Mouse (Mus musculus) frontal cortex, postnatal 36 days (tissue): ENCODE data around the gene Krt33a.

Experiments used
- DNase-seq, 2 experiments: peaks; one replicate each; pipeline ENCODE4 v3.0.0; 2022; ENCODE audit warnings: low spot score in 2 of 2

Krt33a gene

GRCm38 (mm10) chr11:99986180-99986647 is 29.8 kb downstream of the Krt33a start, which contains the start of gene Krtap16-1:
Krtap16-1 (minus strand) TSS chr11:99986597.
- no peak for DNase-seq

DNA sequence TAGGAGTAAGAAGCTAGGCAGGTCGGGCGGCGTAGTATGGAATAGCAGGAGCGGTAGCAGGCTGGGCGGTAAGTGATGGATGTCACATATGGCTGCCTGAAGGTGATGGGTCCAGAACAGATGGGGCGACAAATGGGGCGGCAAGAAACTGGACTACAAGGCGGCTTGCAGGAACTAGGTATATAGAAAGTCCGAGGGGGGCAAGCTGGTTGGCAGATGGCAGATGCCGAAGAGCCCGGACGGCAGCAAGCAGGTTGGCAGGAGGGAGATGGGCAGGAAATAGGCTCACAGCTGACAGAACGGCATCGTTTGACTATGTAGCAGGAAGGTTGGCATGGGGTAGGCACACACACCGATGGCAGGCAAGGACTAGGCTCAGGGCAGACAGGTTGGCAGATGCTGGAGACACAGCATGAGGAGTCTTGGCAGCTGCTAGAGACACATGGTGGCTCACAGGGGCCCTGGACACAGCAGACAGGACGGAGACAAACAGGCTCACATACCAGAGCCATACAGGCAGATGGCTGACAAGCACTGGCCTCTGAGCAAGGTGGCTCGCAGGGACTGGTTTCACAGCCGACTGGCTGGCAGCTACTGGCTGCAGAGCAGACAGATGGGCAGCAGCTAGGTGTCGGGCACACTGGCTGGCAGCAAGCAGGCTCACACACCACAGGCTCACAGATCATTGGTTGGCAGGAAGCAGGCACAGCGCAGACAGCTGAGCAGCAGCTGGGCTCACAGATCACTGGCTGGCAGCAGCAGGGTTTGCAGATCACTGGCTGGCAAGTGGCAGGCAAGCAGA is 30.5 kb downstream of the Krt33a start:
- DNase-seq = peak; percentile 35 to 65

- no peak for DNase-seq
Measured at GRCm38 (mm10) chr11:99983442-99983841, 32.6 kb downstream of the Krt33a start.

GRCm38 (mm10) chr11:99982731-99983130 is 33.3 kb downstream of the Krt33a start:
- DNase-seq = no peak

DNA sequence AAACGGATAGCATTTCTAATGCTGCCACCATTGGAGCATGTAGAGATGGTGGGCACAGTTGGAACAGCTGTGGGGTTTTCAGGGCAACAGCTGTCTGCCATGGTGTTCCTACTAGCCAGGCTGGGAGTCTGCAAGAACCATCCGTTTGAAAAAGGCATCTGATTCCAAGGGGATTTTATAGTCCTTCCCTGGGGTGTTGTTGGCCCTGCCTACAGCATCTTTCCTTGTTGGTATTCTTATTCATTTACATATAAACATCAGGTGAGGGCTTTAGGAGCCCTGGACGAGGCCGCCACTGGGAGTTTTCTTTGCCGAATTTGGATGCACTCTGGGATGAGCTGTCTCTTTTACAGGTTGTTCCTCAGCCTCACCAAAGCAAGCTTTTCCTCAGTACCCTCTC is 37.1 kb downstream of the Krt33a start, which contains the start of gene Krtap29-1:
Gene Krtap29-1 (minus strand): TSS at position 101 of the 400 bp plus-strand sequence.
- DNase-seq = no peak

DNA sequence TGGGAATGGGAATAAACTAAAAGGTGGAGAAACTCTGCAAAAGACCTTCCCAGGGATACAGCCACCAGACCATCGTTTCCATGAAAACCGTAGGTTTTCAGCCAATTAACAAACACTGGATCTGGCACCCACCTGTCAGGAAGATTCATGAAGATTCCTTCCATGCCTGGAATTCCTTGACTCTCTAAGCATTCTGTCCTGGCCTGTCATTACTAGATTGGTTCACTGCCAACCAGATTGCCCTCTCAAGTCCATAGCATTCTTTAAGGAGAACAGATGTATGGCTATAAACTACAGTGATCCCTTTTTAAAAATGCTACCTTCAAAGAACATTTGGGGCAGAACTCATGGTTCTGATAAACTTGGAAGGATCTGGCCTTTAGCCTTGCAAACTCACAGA is 50.1 kb downstream of the Krt33a start:
- no peak for DNase-seq

DNA sequence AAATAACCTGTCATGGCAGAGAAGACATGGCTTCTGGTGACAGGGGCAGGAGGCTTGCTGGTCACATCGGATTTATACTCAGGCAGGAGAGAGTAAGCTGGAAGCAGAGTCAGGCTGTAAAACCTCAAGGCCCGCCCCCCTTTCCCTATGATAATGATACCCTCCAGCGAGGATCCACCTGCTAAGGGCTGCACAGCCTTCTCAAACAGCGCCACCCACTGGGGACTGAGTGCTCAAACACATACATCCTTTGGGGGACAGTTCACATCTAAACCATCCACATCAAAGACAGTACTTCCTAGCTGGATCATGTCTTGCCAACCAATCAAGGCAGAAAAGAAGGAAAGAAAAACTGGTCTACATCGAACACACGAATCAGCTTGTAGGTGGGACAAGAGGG is 51.8 kb downstream of the Krt33a start:
- no peak for DNase-seq
